Mouse (Mus musculus): ENCODE measurements around the gene Lmcd1. TPM values are rescaled to one million over a fixed set of nuclear protein-coding genes. Genes with fewer than 3 reads are reported as not detected.

The Lmcd1 gene
- polyA plus RNA-seq, 1 experiment from 2014 or later: 13.4 TPM

DNA sequence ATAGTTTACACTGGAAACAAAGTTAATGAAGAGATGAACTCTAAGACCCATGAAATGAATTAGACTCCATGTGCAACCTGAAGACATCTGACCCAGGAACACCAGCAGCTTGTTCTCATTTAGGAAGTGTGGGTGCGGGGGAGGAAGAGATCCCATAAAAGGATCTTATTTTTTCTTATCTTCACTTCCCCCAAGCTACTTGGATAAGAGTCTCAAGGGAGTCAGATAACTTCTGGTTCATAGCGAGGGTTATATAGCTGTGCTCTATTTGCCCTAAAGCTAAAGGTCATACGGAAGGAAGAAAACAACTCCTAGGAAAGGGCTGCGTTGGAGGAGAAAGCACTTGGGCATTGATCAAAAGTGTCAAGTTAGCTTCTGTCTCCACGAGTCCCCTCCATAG is 19.8 kb downstream of the Lmcd1 start:
- H3K9me3 ChIP-seq: no peaks in the 10 kb centered on the region
- 0 out of 2 replicates have a peak, but pooled peaks cover 4% of the 10 kb centered on the region for H3K4me1 ChIP-seq (replicated peaks)
- ATAC-seq: peak; percentile 87
- H3K36me3 ChIP-seq: no peaks in the 10 kb centered on the region
- no peaks in the 10 kb centered on the region for H3K27me3 ChIP-seq (replicated peaks)
- H3K27ac ChIP-seq: no peak overlapping the region
- no peak overlapping the region for H3K9ac ChIP-seq
- 18% methylated on average over 5 of the region's 5 CpGs for WGBS
- H3K4me2 ChIP-seq (replicated peaks): no peak overlapping the region
- H3K4me3 ChIP-seq (replicated peaks): no peak overlapping the region

DNA sequence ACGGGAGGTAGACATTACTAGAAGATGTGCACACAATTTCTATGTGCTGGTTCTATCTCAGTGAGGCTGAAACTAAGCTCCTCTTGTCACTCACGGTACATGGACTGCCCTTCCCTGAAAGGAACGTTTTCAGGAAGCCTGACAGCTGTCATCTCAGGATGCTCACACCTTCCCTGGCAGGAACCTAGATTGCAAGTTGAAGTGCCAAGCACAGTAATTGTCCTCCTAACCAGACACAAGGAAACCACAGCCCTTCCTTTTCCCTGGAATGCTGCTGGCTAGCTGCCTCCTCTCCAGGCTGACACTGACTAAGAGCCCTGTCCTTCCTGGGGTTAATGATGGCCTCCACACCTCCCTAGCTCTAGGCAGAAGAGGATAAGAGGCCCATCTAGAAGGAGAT is 21.7 kb downstream of the Lmcd1 start:
- Histone ChIP-seq H3K9me3 (no peaks in the 10 kb centered on the region), H3K27me3 (replicated peaks) (no peaks in the 10 kb centered on the region), H3K4me1 (replicated peaks) (0 out of 2 replicates have a peak, but pooled peaks cover 4% of the 10 kb centered on the region), H3K36me3 (no peaks in the 10 kb centered on the region), H3K27ac (no peak overlapping the region), H3K4me2 (replicated peaks) (no peak overlapping the region), H3K4me3 (replicated peaks) (no peak overlapping the region), H3K9ac (no peak overlapping the region)
- ATAC-seq: no peak
- WGBS: 60% methylated on average over 3 of the region's 3 CpGs

DNA sequence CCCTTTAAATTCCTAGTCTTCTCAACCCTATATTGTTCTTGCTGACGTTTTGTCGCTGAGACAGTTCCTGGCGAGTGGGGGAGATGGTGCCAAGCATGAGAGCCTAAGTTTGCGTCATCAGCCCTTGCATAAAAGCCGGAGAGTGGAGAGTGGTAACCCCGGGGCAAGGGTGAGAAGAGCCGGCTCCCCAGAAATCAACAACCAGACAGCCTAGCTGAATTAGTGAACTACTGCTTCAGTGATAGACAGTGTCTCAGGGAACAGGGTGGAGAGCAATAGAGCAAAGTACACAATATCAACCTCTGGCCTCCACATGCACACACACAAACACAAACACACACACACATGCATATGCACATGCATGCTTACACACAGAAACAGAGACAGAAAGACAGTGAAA is 26.6 kb downstream of the Lmcd1 start:
- WGBS: 77% methylated on average over 7 of the region's 7 CpGs
- H3K4me2 ChIP-seq (replicated peaks): no peak overlapping the region
- H3K4me3 ChIP-seq (replicated peaks): no peak overlapping the region
- no peaks in the 10 kb centered on the region for H3K9me3 ChIP-seq
- H3K4me1 ChIP-seq (replicated peaks): peaks cover 9% of the 10 kb centered on the region
- no peak overlapping the region for H3K9ac ChIP-seq
- no peaks in the 10 kb centered on the region for H3K36me3 ChIP-seq
- ATAC-seq: no peak
- no peak overlapping the region for H3K27ac ChIP-seq
- H3K27me3 ChIP-seq (replicated peaks): no peaks in the 10 kb centered on the region

DNA sequence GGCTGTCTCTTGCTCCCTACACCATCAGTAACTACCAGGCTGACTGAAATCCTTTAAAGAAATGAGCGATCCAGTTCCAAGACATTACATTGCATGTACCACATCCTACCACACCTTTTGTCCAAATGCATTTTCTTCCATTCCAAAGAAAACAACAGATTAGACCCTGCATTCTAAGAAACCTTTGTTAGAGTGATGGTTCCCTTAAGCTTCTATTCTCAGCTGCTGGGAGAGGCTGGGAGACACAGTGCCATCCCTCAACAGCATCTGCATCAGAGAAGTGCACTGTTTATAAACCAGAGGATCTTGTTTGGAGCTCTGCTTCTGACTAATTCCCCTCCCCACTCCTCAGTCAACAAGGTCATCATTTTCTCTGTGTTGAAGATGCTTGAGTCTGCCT is 27.1 kb downstream of the Lmcd1 start:
- H3K9me3 ChIP-seq: no peaks in the 10 kb centered on the region
- no peak overlapping the region for H3K4me2 ChIP-seq (replicated peaks)
- peaks cover 9% of the 10 kb centered on the region for H3K4me1 ChIP-seq (replicated peaks)
- H3K27me3 ChIP-seq (replicated peaks): no peaks in the 10 kb centered on the region
- no peaks in the 10 kb centered on the region for H3K36me3 ChIP-seq
- 91% methylated on average over 1 of the region's 1 CpGs for WGBS
- H3K27ac ChIP-seq: no peak overlapping the region
- H3K9ac ChIP-seq: no peak overlapping the region
- H3K4me3 ChIP-seq (replicated peaks): no peak overlapping the region
- no peak for ATAC-seq

DNA sequence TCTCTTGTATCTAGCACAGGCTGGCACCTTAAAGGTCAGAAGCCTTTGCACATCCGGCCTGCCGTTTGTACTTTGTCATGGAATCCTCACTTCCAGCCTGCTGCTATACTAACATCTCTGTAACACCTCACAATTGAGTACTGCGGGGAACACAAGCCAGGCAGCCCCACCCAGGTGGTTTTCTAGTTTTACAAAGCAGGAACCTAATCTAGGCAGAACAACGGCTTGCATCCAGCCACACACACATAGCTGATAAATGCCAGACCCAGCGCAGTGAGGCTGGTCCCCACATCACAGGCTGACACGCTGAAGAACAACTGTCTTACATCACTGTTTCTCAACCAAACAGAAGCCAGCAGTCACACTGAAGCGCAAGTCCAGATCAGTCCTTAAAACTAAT is 28.7 kb downstream of the Lmcd1 start:
- ATAC-seq: 0 out of 2 replicates have a peak, but pooled peaks have one; percentile 52
- Histone ChIP-seq H3K36me3 (no peaks in the 10 kb centered on the region), H3K27ac (no peak overlapping the region), H3K4me1 (replicated peaks) (peaks cover 9% of the 10 kb centered on the region), H3K4me2 (replicated peaks) (no peak overlapping the region), H3K9ac (no peak overlapping the region), H3K9me3 (no peaks in the 10 kb centered on the region), H3K27me3 (replicated peaks) (no peaks in the 10 kb centered on the region), H3K4me3 (replicated peaks) (no peak overlapping the region)
- 34% methylated on average over 7 of the region's 7 CpGs for WGBS

DNA sequence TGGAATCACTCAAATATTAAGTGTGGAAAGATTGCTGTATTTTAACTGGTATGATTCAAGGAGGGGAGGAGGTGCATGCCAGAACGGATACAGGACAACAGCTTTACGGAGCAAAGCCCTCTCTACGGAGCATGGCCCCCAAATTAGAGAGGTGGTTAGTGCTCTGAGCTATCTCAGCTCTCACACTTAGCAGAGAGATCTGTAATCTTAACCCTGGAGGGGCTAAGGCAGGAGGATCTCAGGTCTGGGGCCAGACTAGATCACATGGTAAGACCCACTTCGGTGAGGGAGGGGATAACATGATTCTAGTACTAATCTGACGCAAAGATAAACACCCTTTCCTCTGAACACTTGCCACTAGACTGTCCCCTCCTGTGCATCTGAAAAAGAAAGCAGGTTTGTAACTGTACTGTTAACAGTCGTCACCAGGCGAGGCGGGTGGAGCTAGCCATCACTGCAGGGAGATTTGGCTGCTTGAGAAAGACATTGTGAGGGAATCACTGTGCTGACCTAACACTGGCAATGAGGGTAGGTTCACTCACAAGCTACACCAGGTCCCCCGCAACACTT is 29.3 kb downstream of the Lmcd1 start:
- H3K9me3 ChIP-seq: no peaks in the 10 kb centered on the region
- ATAC-seq: no peak
- no peaks in the 10 kb centered on the region for H3K27me3 ChIP-seq (replicated peaks)
- H3K4me1 ChIP-seq (replicated peaks): peaks cover 9% of the 10 kb centered on the region
- no peak overlapping the region for H3K9ac ChIP-seq
- no peak overlapping the region for H3K27ac ChIP-seq
- H3K36me3 ChIP-seq: no peaks in the 10 kb centered on the region
- H3K4me2 ChIP-seq (replicated peaks): no peak overlapping the region
- H3K4me3 ChIP-seq (replicated peaks): no peak overlapping the region
- WGBS: 63% methylated on average over 9 of the region's 9 CpGs

DNA sequence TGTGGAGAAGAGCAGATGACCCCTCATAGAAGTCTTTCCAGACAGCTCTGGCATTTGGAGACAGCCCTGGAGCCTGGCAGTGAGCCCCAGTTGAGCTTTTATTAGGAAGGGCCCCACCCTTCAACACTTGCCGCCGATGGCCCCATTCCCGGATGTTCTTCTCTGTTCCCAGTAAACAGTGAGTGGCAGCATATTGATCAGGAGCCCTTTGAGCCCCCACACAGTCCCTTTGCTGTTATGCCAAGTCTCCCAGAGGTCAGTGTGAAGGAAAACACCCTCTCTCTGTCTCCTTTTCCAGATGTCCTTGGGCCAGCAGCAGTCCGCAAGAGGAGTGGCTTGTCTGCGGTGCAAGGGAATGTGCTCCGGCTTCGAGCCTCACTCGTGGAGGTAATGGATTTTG is 31.2 kb downstream of the Lmcd1 start:
- Histone ChIP-seq H3K4me3 (replicated peaks) (no peak overlapping the region), H3K9me3 (no peaks in the 10 kb centered on the region), H3K9ac (no peak overlapping the region), H3K4me1 (replicated peaks) (peaks cover 9% of the 10 kb centered on the region), H3K36me3 (no peaks in the 10 kb centered on the region), H3K27me3 (replicated peaks) (no peaks in the 10 kb centered on the region), H3K27ac (no peak overlapping the region), H3K4me2 (replicated peaks) (no peak overlapping the region)
- 35% methylated on average over 8 of the region's 8 CpGs for WGBS
- peak; percentile 43; the same call in 1 of the 2 replicates for ATAC-seq

DNA sequence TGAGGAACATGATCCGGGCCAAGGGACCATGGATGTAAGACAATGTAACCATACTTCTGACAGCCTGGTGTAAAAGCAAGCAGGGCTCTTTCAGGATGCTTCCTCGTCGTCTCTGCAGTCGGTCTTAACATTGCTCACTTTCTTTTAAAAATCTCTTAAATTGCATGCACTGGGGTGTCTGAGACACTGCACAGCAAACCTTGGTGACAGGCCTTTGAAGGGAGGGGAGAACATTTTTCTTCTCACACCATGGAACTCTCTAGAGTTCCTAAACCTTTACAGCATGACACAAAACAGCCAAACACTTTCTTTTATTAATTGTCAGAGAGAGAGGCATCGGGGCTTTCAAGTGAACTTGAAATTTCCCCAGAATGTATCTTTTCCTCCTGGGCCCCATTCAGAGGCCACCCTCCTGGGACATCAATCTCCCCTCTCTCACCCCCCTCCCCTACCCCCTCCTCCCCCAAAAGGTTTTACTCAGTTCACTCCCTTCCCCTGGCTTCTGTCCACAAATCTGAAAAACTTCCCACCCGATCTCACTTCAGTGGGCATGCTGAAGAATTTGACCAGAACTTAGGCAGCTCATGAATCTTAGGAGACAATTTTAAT is 35.9 kb downstream of the Lmcd1 start:
- Histone ChIP-seq H3K4me2 (replicated peaks) (no peak overlapping the region), H3K9me3 (no peaks in the 10 kb centered on the region), H3K36me3 (no peaks in the 10 kb centered on the region), H3K27me3 (replicated peaks) (no peaks in the 10 kb centered on the region), H3K4me3 (replicated peaks) (no peak overlapping the region), H3K9ac (no peak overlapping the region), H3K4me1 (replicated peaks) (peaks cover 5% of the 10 kb centered on the region; the same call in 1 of the 2 replicates), H3K27ac (no peak overlapping the region)
- WGBS: 42% methylated on average over 6 of the region's 6 CpGs
- peak; percentile 56; the same call in 1 of the 2 replicates for ATAC-seq

DNA sequence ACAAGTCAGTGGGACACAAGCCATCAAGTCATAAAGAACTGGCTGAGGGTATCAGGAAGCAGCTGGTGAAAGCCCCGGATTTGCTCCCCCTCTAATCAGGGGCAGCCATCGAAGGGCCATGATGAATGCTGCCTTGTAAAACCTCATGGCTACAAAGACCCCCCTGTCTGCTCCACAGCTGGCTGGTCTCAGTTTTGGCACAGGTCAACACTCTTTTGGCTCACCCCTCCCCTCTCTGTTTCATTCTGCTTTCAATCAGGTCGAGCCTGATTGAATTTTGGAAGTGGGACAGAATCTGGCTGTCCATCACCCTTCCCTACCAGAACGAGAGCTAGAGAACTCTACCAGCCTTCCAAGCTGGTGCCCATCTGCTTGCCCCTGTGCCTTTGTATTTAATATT is 37.8 kb downstream of the Lmcd1 start:
- Histone ChIP-seq H3K9ac (no peak overlapping the region), H3K9me3 (no peaks in the 10 kb centered on the region), H3K36me3 (no peaks in the 10 kb centered on the region), H3K4me2 (replicated peaks) (no peak overlapping the region), H3K27me3 (replicated peaks) (no peaks in the 10 kb centered on the region), H3K4me1 (replicated peaks) (no peaks in the 10 kb centered on the region), H3K27ac (no peak overlapping the region), H3K4me3 (replicated peaks) (no peak overlapping the region)
- WGBS: 35% methylated on average over 4 of the region's 4 CpGs
- no peak for ATAC-seq

DNA sequence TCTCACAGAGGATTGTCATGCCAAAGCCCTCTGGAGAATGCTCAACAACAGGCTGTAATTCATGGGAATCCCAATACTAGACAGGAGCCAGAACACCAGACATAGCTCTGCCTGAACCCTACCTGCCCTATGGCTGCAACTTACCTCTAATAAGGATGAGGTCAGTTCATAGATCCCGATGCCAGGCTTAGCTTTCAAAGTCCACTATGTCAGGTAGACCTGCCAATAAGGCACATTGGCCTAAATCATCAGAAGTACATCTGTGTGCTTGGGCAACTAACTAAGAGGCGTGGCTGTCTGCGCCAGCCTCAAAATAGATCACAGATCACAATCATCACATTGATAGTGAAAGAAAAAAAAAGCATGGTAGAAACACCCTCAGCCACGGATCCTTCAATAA is 45.9 kb downstream of the Lmcd1 start:
- no peak overlapping the region for H3K27ac ChIP-seq
- no peaks in the 10 kb centered on the region for H3K4me1 ChIP-seq (replicated peaks)
- no peak for ATAC-seq
- 84% methylated on average over 4 of the region's 4 CpGs for WGBS
- no peaks in the 10 kb centered on the region for H3K36me3 ChIP-seq
- no peaks in the 10 kb centered on the region for H3K27me3 ChIP-seq (replicated peaks)
- H3K9ac ChIP-seq: no peak overlapping the region
- H3K4me3 ChIP-seq (replicated peaks): no peak overlapping the region
- H3K4me2 ChIP-seq (replicated peaks): no peak overlapping the region
- no peaks in the 10 kb centered on the region for H3K9me3 ChIP-seq

DNA sequence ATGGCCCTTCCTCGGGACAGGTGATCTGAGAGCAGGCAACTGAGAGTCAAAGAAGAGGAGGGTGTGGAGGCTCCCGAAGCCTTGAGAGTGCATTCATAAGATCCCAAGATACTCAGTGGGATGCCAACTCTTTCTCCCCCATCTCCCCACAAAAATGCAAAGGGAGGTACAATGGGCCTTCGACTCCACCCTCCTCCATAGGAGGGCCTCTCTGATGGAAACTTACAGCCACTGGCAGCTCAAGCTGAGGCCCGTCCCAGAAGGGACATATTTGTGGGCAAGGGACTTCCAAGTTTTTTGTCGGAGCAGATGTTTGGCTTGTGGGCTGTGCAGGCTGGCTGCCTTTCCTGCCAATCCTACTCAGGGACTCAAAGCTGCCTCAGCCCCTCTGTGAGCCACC is 47.1 kb downstream of the Lmcd1 start:
- Histone ChIP-seq H3K4me2 (replicated peaks) (no peak overlapping the region), H3K27ac (no peak overlapping the region), H3K4me3 (replicated peaks) (no peak overlapping the region), H3K36me3 (no peaks in the 10 kb centered on the region), H3K27me3 (replicated peaks) (no peaks in the 10 kb centered on the region), H3K9ac (no peak overlapping the region), H3K9me3 (no peaks in the 10 kb centered on the region), H3K4me1 (replicated peaks) (no peaks in the 10 kb centered on the region)
- ATAC-seq: no peak
- 74% methylated on average over 5 of the region's 5 CpGs for WGBS

DNA sequence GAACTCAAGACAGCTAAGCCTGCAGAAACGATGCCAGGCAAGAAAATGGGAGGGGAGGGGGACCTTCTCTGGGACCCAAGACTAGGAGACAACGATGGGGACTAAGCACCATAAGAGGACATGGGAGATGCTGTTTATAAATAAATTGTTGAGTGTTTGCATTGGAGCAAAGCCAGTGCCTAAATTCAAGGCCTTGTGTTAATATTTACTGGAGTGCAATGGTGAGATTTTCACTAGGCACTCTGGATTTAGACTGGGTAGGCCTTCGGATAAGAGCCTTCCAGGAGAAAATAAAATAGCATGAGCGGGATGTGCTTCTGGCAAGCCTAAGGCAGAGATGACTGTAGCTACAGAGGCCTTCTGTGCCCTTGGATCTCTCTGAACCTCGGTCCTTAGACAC is 49.4 kb downstream of the Lmcd1 start:
- 68% methylated on average over 5 of the region's 5 CpGs for WGBS
- no peak for ATAC-seq
- no peak overlapping the region for H3K27ac ChIP-seq

DNA sequence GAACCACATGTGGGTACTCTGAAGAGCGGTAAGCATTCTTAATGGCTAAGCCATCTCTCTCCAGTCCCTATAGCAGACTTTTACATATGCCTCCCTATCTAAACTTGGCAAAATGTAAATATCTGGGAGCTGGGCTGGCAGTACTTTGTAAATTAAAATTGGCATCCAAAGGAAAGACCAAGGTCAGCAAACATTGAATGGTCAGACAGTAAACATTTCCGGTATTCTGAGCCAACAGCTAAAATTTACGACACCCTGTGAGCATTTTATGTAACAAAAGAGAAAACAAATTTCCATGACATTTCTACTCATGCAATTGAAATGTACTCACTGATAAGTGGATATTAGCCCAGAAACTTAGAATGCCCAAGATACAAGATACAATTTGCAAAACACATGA is 51.7 kb downstream of the Lmcd1 start:
- Histone ChIP-seq H3K9me3 (no peaks in the 10 kb centered on the region), H3K27me3 (replicated peaks) (no peaks in the 10 kb centered on the region), H3K4me3 (replicated peaks) (no peak overlapping the region), H3K9ac (no peak overlapping the region), H3K27ac (no peak overlapping the region), H3K4me1 (replicated peaks) (no peaks in the 10 kb centered on the region), H3K4me2 (replicated peaks) (no peak overlapping the region), H3K36me3 (no peaks in the 10 kb centered on the region)
- 86% methylated on average over 3 of the region's 3 CpGs for WGBS
- ATAC-seq: no peak

More for the DNA sequence above, 49.4 kb downstream of the Lmcd1 start:
- no peaks in the 10 kb centered on the region for H3K4me1 ChIP-seq (replicated peaks)
- H3K9ac ChIP-seq: no peak overlapping the region
- no peaks in the 10 kb centered on the region for H3K27me3 ChIP-seq (replicated peaks)
- H3K4me2 ChIP-seq (replicated peaks): no peak overlapping the region; the same call in 1 of the 2 replicates
- H3K9me3 ChIP-seq: no peaks in the 10 kb centered on the region
- H3K36me3 ChIP-seq: no peaks in the 10 kb centered on the region
- H3K4me3 ChIP-seq (replicated peaks): no peak overlapping the region

Data from intestine, embryonic 15.5 days (tissue).